Mouse (Mus musculus) intestine, embryonic 16.5 days (tissue): ENCODE measurements at regions not wholly inside any gene's neighbourhood (a gene's known extent, or its start where the extent isn't known, plus 50 kb on each side); places are given as distances from the start of the nearest gene placed in this dataset.
"Not testable (repeated sequence)": the region's sequence is repeated elsewhere in the genome, so short reads cannot be mapped to it uniquely, and the experiment has no call there.

ENCODE experiments used
- ATAC-seq: fragments of 200-750 bp; cut with Nextera tagmentation; 2 replicates; pipeline ENCODE4 v1.8.0; 2017; ENCODE audit warnings: moderate TSS enrichment, moderate library complexity
- H3K27ac ChIP-seq: fragments of 300-500 bp; sonication (generic); 2 replicates; pipeline ENCODE4 v1.5.1; 2014; ENCODE audit warnings: mild to moderate bottlenecking, low read length
- H3K27me3 ChIP-seq: fragments of 300-500 bp; sonication (generic); replicated peaks from 2 replicates; pipeline ENCODE4 v1.6.1; 2014; ENCODE audit warnings: low read length, control low read depth, mixed read lengths; ENCODE audit not compliant: control insufficient read depth, insufficient read depth
- H3K36me3 ChIP-seq: fragments of 300-500 bp; sonication (generic); 2 replicates; pipeline ENCODE4 v1.6.1; 2014; ENCODE audit warnings: low read length, control low read depth; ENCODE audit not compliant: control insufficient read depth, insufficient read depth
- H3K4me1 ChIP-seq: fragments of 300-500 bp; sonication (generic); 2 replicates; pipeline ENCODE4 v1.6.1; 2014; ENCODE audit warnings: low read length, control low read depth, mixed read lengths; ENCODE audit not compliant: control insufficient read depth, insufficient read depth
- H3K4me2 ChIP-seq: fragments of 300-500 bp; sonication (generic); 2 replicates; pipeline ENCODE4 v1.6.1; 2014; ENCODE audit warnings: low read depth, low read length, control low read depth
- H3K4me3 ChIP-seq: fragments of 300-500 bp; sonication (generic); 2 replicates; pipeline ENCODE4 v1.5.1; 2014; ENCODE audit warnings: mild to moderate bottlenecking, low read length
- H3K9ac ChIP-seq: fragments of 300-500 bp; sonication (generic); 2 replicates; pipeline ENCODE4 v1.6.1; 2014; ENCODE audit warnings: low read depth, low read length
- H3K9me3 ChIP-seq: fragments of 300-500 bp; sonication (generic); 2 replicates; pipeline ENCODE4 v1.6.1; 2016; ENCODE audit warnings: low read length, control low read depth; ENCODE audit not compliant: control insufficient read depth
- WGBS: fragments of 180-500 bp; shearing (Covaris S2); extraction: QIAGEN DNeasy Blood & Tissue Kit; methylation state at CpG from one replicate; pipeline ENCODE4 v1.1.7; 2014; 5-methylcytosine and 5-hydroxymethylcytosine counted together

GRCm38 (mm10) chr2:92800667-92801066 is 114.2 kb upstream of the Syt13 start:
- H3K4me2 ChIP-seq = no peak overlapping the region
- no peak overlapping the region for H3K27ac ChIP-seq
- ATAC-seq = no peak
- 58% methylated on average over 5 of the region's 5 CpGs for WGBS
- H3K27me3 ChIP-seq = no peaks in the 10 kb centered on the region
- H3K4me1 ChIP-seq = no peaks in the 10 kb centered on the region
- no peak overlapping the region for H3K4me3 ChIP-seq
- no peaks in the 10 kb centered on the region for H3K9me3 ChIP-seq
- H3K36me3 ChIP-seq = no peaks in the 10 kb centered on the region
- no peak overlapping the region for H3K9ac ChIP-seq

- Histone ChIP-seq H3K4me1 (peaks cover 6% of the 10 kb centered on the region), H3K9ac (no peak overlapping the region), H3K9me3 (no peaks in the 10 kb centered on the region), H3K4me3 (no peak overlapping the region), H3K27ac (no peak overlapping the region; the same call in 1 of the 2 replicates), H3K27me3 (no peaks in the 10 kb centered on the region), H3K4me2 (no peak overlapping the region), H3K36me3 (no peaks in the 10 kb centered on the region)
- ATAC-seq = no peak
- WGBS = 60% methylated on average over 1 of the region's 1 CpGs
Measured at GRCm38 (mm10) chr2:92804916-92805315, 110.0 kb upstream of the Syt13 start.

- H3K9me3 ChIP-seq = no peaks in the 10 kb centered on the region
Measured at GRCm38 (mm10) chr2:92805761-92806160, 109.1 kb upstream of the Syt13 start.

DNA sequence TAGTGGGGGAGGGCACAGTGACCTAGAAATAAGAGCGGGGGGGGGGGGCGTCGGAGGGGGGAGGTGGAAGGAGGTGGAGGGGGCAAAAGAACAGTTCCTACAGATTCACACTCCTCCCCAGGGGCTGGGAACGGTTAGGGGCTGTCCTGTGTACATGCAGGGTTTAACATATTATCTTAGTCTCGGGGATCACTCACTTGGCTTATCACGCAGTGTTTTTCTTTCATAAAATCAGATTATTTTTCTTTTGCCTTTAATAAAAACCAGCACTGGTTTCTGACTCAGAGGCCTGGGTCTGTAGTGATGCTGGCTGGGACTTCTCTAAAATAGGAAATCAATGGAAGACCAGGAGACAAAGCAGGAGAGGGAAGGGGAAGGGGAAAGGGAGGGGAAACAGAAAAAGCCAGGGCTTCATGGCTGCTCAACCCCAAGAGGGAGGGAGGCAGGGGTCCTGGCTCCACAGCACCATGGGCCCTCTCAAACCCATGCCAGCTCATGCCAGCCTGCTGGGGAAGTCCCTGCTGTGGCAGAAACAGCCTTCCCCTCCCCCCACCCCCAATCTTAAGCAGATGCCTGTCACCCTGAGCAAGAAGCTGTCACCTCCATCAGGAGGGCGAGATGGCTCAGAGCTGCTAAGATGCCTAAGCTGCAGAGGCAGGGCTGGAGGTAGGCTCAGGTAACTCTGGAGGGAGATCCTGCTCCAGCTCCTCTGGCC is 108.3 kb upstream of the Syt13 start:
- no peak overlapping the region for H3K27ac ChIP-seq
- no peaks in the 10 kb centered on the region for H3K27me3 ChIP-seq
- peaks cover 6% of the 10 kb centered on the region for H3K4me1 ChIP-seq
- no peak overlapping the region for H3K4me2 ChIP-seq
- H3K9ac ChIP-seq = no peak overlapping the region
- no peaks in the 10 kb centered on the region for H3K9me3 ChIP-seq
- ATAC-seq = no peak
- H3K36me3 ChIP-seq = no peaks in the 10 kb centered on the region
- 15% methylated on average over 7 of the region's 7 CpGs for WGBS
- no peak overlapping the region for H3K4me3 ChIP-seq

More at GRCm38 (mm10) chr2:92805761-92806160, 109.1 kb upstream of the Syt13 start:
- H3K4me1 ChIP-seq = peaks cover 6% of the 10 kb centered on the region
- H3K9ac ChIP-seq = no peak overlapping the region
- no peaks in the 10 kb centered on the region for H3K36me3 ChIP-seq
- no peak overlapping the region for H3K4me3 ChIP-seq
- no peaks in the 10 kb centered on the region for H3K27me3 ChIP-seq
- H3K4me2 ChIP-seq = no peak overlapping the region
- WGBS = 40% methylated on average over 4 of the region's 4 CpGs
- peak overlapping the region; percentile 13; the same call in 1 of the 2 replicates for H3K27ac ChIP-seq
- no peak for ATAC-seq

GRCm38 (mm10) chr2:92807404-92807803 is 107.5 kb upstream of the Syt13 start:
- Histone ChIP-seq H3K36me3 (no peaks in the 10 kb centered on the region), H3K27me3 (no peaks in the 10 kb centered on the region), H3K9me3 (no peaks in the 10 kb centered on the region), H3K4me3 (no peak overlapping the region), H3K9ac (no peak overlapping the region), H3K4me2 (no peak overlapping the region), H3K27ac (no peak overlapping the region), H3K4me1 (peaks cover 6% of the 10 kb centered on the region)
- WGBS = 16% methylated on average over 8 of the region's 8 CpGs
- ATAC-seq = no peak

- 69% methylated on average over 4 of the region's 4 CpGs for WGBS
- H3K27ac ChIP-seq = no peak overlapping the region
- no peaks in the 10 kb centered on the region for H3K36me3 ChIP-seq
- no peak overlapping the region for H3K4me2 ChIP-seq
- no peaks in the 10 kb centered on the region for H3K9me3 ChIP-seq
- no peaks in the 10 kb centered on the region for H3K27me3 ChIP-seq
- ATAC-seq = no peak
- H3K4me1 ChIP-seq = peaks cover 6% of the 10 kb centered on the region
- no peak overlapping the region for H3K9ac ChIP-seq
- H3K4me3 ChIP-seq = no peak overlapping the region
Measured at GRCm38 (mm10) chr2:92808121-92808520, 106.8 kb upstream of the Syt13 start.

DNA sequence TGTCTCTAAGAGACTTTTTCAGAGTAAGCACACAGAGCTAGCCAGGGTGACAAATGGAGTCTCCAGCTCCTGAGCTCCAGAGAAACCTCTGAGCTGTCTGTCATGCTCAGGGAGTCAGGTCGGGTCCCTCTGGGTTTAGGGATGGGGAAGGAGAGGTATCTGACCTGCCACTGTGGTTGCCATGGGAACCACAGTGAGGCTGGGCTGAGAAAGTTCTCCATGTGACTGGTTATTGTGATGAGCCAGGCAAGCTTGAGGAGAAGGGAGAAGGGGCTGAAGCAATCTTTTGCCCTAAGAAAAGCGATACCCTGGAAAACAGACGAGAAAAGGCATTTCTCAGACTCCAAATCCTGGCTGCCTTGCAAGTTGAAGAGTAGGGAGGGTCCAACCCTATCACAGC is 105.7 kb upstream of the Syt13 start:
- no peak overlapping the region for H3K27ac ChIP-seq
- no peak overlapping the region for H3K4me2 ChIP-seq
- H3K9me3 ChIP-seq = no peaks in the 10 kb centered on the region
- H3K36me3 ChIP-seq = no peaks in the 10 kb centered on the region
- H3K4me1 ChIP-seq = peaks cover 6% of the 10 kb centered on the region
- H3K4me3 ChIP-seq = no peak overlapping the region
- no peaks in the 10 kb centered on the region for H3K27me3 ChIP-seq
- no peak overlapping the region for H3K9ac ChIP-seq
- ATAC-seq = no peak
- 38% methylated on average over 3 of the region's 3 CpGs for WGBS

DNA sequence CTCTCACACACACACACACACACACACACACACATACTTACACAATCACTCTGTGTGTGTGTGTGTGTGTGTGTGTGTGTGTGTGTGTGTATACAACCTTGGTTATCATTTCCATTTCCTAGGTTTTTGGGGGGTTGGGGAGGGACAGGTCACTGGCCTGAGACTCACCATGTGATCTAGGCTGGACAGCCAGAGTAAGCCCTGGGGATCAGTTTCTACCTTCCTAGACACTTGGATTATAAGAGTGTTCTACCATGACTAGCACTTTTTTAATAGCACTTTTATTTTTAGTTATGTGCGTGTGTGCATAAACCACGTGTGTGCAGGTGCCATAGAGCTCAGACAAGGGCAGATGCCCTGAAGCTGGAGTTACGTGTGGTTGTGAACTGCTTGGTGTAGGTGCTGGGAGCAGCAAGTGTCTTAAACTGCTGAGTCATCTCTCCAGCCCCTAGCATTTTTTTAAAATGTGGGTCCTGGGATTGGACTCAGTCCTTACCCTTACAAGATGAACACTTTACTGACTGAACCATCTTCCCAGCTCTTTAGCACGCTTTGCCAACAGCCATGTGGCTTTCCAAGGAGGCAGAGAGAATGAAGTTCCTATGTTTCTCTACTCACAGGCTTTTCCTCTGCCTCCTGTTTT is 105.1 kb upstream of the Syt13 start:
- Histone ChIP-seq H3K27ac (no peak overlapping the region), H3K4me1 (peaks cover 6% of the 10 kb centered on the region), H3K4me3 (no peak overlapping the region), H3K9ac (no peak overlapping the region), H3K9me3 (no peaks in the 10 kb centered on the region), H3K27me3 (no peaks in the 10 kb centered on the region), H3K36me3 (no peaks in the 10 kb centered on the region), H3K4me2 (no peak overlapping the region)
- no peak for ATAC-seq
- 80% methylated on average over 4 of the region's 4 CpGs for WGBS

DNA sequence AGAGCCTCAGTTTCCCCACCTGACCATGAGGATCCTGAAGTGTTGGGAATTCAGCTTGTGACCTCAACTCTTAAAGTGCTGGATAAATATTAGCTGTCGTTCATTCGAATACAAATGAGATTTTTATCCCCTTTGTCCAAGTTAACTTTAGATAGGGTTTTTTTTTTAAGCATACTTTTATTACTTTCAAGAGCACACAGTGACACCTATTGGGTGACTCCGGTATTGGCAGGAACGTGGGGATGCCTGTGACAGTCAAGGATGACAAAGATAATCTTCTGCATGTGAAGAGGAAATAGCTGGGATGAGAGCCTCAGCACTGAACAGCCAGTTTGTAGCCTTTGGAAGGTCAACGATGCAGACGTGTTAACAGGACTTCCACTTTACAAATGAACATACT is 103.9 kb upstream of the Syt13 start:
- H3K4me1 ChIP-seq, H3K36me3 ChIP-seq, ATAC-seq, H3K9ac ChIP-seq, H3K4me2 ChIP-seq, H3K4me3 ChIP-seq, H3K27ac ChIP-seq, H3K9me3 ChIP-seq, H3K27me3 ChIP-seq: not testable (repeated sequence)
- WGBS = 11% methylated on average over 6 of the region's 6 CpGs
